Mouse (Mus musculus) hindbrain, embryonic 14.5 days (tissue): ENCODE measurements around the gene Idua. TPM values are rescaled to one million over a fixed set of nuclear protein-coding genes. Genes with fewer than 3 reads are reported as not detected.

Source experiments
- ATAC-seq: fragments of 200-750 bp; cut with Nextera tagmentation; 2 replicates; pipeline ENCODE4 v1.8.0; 2017; ENCODE audit warnings: moderate number of reproducible peaks, mild to moderate bottlenecking, moderate TSS enrichment, moderate library complexity; ENCODE audit not compliant: low FRiP score
- DNase-seq: peaks from one replicate; pipeline ENCODE4 v3.0.0-alpha.2; 2015; ENCODE audit warnings: low spot score
- H3K27ac ChIP-seq: fragments of 300-500 bp; sonication (generic); 2 replicates; pipeline ENCODE4 v1.5.1; 2014; ENCODE audit warnings: mild to moderate bottlenecking, moderate library complexity
- H3K27me3 ChIP-seq: fragments of 300-500 bp; sonication (generic); 2 replicates; pipeline ENCODE4 v1.6.1; 2014; ENCODE audit warnings: mild to moderate bottlenecking, low read length, mixed read lengths; ENCODE audit not compliant: control insufficient read depth, insufficient read depth
- H3K36me3 ChIP-seq: fragments of 300-500 bp; sonication (generic); replicated peaks from 2 replicates; pipeline ENCODE4 v1.6.1; 2014; ENCODE audit not compliant: control insufficient read depth, insufficient read depth
- H3K4me1 ChIP-seq: fragments of 300-500 bp; sonication (generic); replicated peaks from 2 replicates; pipeline ENCODE4 v1.6.1; 2014; ENCODE audit warnings: antibody characterized with exemption, low read length, mixed read lengths; ENCODE audit not compliant: control insufficient read depth, insufficient read depth
- H3K4me2 ChIP-seq: fragments of 300-500 bp; sonication (generic); replicated peaks from 2 replicates; pipeline ENCODE4 v1.6.1; 2014; ENCODE audit warnings: mild to moderate bottlenecking, moderate library complexity
- H3K4me3 ChIP-seq: fragments of 300-500 bp; sonication (generic); replicated peaks from 2 replicates; pipeline ENCODE4 v1.5.1; 2014; ENCODE audit warnings: mild to moderate bottlenecking, low read length
- H3K9ac ChIP-seq: fragments of 300-500 bp; sonication (generic); 2 replicates; pipeline ENCODE4 v1.6.1; 2014
- H3K9me3 ChIP-seq: fragments of 300-500 bp; sonication (generic); 2 replicates; pipeline ENCODE4 v1.6.1; 2016; ENCODE audit warnings: low read length; ENCODE audit not compliant: control insufficient read depth
- WGBS: fragments of 180-500 bp; shearing (Covaris S2); extraction: QIAGEN DNeasy Blood & Tissue Kit; methylation state at CpG from one replicate; pipeline ENCODE4 v1.1.7; 2014; 5-methylcytosine and 5-hydroxymethylcytosine counted together
- polyA plus RNA-seq: library from polyadenylated mRNA; unstranded; fragments of >200 nt; fragmentation: Nextera tagmentation; extraction: Ambion mirVana; gene quantifications from 2 replicates; pipeline ENCODE4 v1.2.1, GENCODE M21; 2014

Idua gene
- polyA plus RNA-seq, 1 experiment from 2014 or later = 11.3 TPM

- 82% methylated on average over 4 of the region's 4 CpGs for WGBS
- no peaks in the 10 kb centered on the region for H3K9me3 ChIP-seq
- no peak overlapping the region for H3K9ac ChIP-seq
- H3K27ac ChIP-seq = no peak overlapping the region
- H3K4me2 ChIP-seq = no peak overlapping the region
- peaks cover 12% of the 10 kb centered on the region; the same call in 1 of the 2 replicates for H3K36me3 ChIP-seq
- DNase-seq (no peak), ATAC-seq (no peak)
- no peaks in the 10 kb centered on the region for H3K27me3 ChIP-seq
- H3K4me3 ChIP-seq = no peak overlapping the region
- no peaks in the 10 kb centered on the region for H3K4me1 ChIP-seq
These were observed 24.0 kb upstream of the Idua start for GRCm38 (mm10) chr5:108636172-108636571.

GRCm38 (mm10) chr5:108643674-108644073 lies 16.5 kb upstream of the Idua start:
- Histone ChIP-seq H3K27me3 (no peaks in the 10 kb centered on the region), H3K4me1 (no peaks in the 10 kb centered on the region), H3K4me3 (no peak overlapping the region), H3K9me3 (no peaks in the 10 kb centered on the region), H3K4me2 (no peak overlapping the region), H3K27ac (no peak overlapping the region), H3K36me3 (peaks cover 71% of the 10 kb centered on the region), H3K9ac (no peak overlapping the region)
- ATAC-seq (no peak), DNase-seq (no peak)
- WGBS = 86% methylated on average over 2 of the region's 2 CpGs

GRCm38 (mm10) chr5:108645651-108646342 lies 14.3 kb upstream of the Idua start:
- H3K9me3 ChIP-seq = no peaks in the 10 kb centered on the region
- 87% methylated on average over 9 of the region's 9 CpGs for WGBS
- H3K9ac ChIP-seq = no peak overlapping the region
- H3K27me3 ChIP-seq = no peaks in the 10 kb centered on the region
- H3K27ac ChIP-seq = no peak overlapping the region
- ATAC-seq (peak; percentile 44; the same call in 1 of the 2 replicates), DNase-seq (peak; percentile 37)
- H3K4me2 ChIP-seq = no peak overlapping the region
- peaks cover 84% of the 10 kb centered on the region for H3K36me3 ChIP-seq
- no peaks in the 10 kb centered on the region for H3K4me1 ChIP-seq
- H3K4me3 ChIP-seq = no peak overlapping the region

- H3K36me3 ChIP-seq = peaks cover 89% of the 10 kb centered on the region
- no peak overlapping the region for H3K27ac ChIP-seq
- H3K4me2 ChIP-seq = no peak overlapping the region
- no peak overlapping the region for H3K9ac ChIP-seq
- no peaks in the 10 kb centered on the region for H3K27me3 ChIP-seq
- DNase-seq (no peak), ATAC-seq (no peak)
- H3K4me1 ChIP-seq = no peaks in the 10 kb centered on the region
- no peaks in the 10 kb centered on the region for H3K9me3 ChIP-seq
- WGBS = 88% methylated on average over 3 of the region's 3 CpGs
- H3K4me3 ChIP-seq = no peak overlapping the region
These were observed 13.8 kb upstream of the Idua start for GRCm38 (mm10) chr5:108646343-108646660.

GRCm38 (mm10) chr5:108647311-108647710 lies 12.8 kb upstream of the Idua start:
- 90% methylated on average over 2 of the region's 2 CpGs for WGBS
- Histone ChIP-seq H3K9me3 (no peaks in the 10 kb centered on the region), H3K27me3 (no peaks in the 10 kb centered on the region), H3K4me2 (no peak overlapping the region), H3K36me3 (peaks cover 93% of the 10 kb centered on the region), H3K27ac (no peak overlapping the region), H3K4me3 (no peak overlapping the region), H3K4me1 (no peaks in the 10 kb centered on the region), H3K9ac (no peak overlapping the region)
- DNase-seq = no peak
- ATAC-seq = no peak

- Histone ChIP-seq H3K4me3 (no peak overlapping the region), H3K9me3 (no peaks in the 10 kb centered on the region), H3K27ac (no peak overlapping the region), H3K4me1 (no peaks in the 10 kb centered on the region), H3K9ac (no peak overlapping the region), H3K4me2 (no peak overlapping the region), H3K36me3 (peaks cover 93% of the 10 kb centered on the region), H3K27me3 (no peaks in the 10 kb centered on the region)
- ATAC-seq = no peak
- WGBS = 90% methylated on average over 2 of the region's 2 CpGs
- DNase-seq = no peak
These were observed 12.2 kb upstream of the Idua start for GRCm38 (mm10) chr5:108647820-108648465.

GRCm38 (mm10) chr5:108648937-108649576 lies 11.1 kb upstream of the Idua start:
- WGBS = 92% methylated on average over 11 of the region's 11 CpGs
- no peak overlapping the region for H3K4me2 ChIP-seq
- no peak overlapping the region for H3K4me3 ChIP-seq
- ATAC-seq (no peak), DNase-seq (no peak)
- no peak overlapping the region for H3K27ac ChIP-seq
- peaks cover 93% of the 10 kb centered on the region for H3K36me3 ChIP-seq
- H3K9ac ChIP-seq = no peak overlapping the region
- no peaks in the 10 kb centered on the region for H3K27me3 ChIP-seq
- H3K4me1 ChIP-seq = no peaks in the 10 kb centered on the region
- no peaks in the 10 kb centered on the region for H3K9me3 ChIP-seq

- WGBS = 94% methylated on average over 7 of the region's 7 CpGs
- Histone ChIP-seq H3K27ac (no peak overlapping the region), H3K27me3 (no peaks in the 10 kb centered on the region), H3K4me2 (no peak overlapping the region), H3K4me1 (no peaks in the 10 kb centered on the region), H3K36me3 (peaks cover 94% of the 10 kb centered on the region), H3K9me3 (no peaks in the 10 kb centered on the region), H3K4me3 (no peak overlapping the region), H3K9ac (no peak overlapping the region)
- DNase-seq (no peak), ATAC-seq (no peak)
These were observed 9.8 kb upstream of the Idua start for GRCm38 (mm10) chr5:108650341-108650740.

GRCm38 (mm10) chr5:108651136-108651720 lies 8.9 kb upstream of the Idua start:
- no peak overlapping the region for H3K27ac ChIP-seq
- no peaks in the 10 kb centered on the region for H3K9me3 ChIP-seq
- H3K9ac ChIP-seq = no peak overlapping the region
- no peak overlapping the region for H3K4me2 ChIP-seq
- DNase-seq (no peak), ATAC-seq (no peak)
- H3K36me3 ChIP-seq = peaks cover 95% of the 10 kb centered on the region
- no peaks in the 10 kb centered on the region for H3K4me1 ChIP-seq
- no peaks in the 10 kb centered on the region for H3K27me3 ChIP-seq
- H3K4me3 ChIP-seq = no peak overlapping the region
- WGBS = 83% methylated on average over 5 of the region's 5 CpGs
